Mouse (Mus musculus): ENCODE data around the gene Eipr1.

The Eipr1 gene

GRCm38 (mm10) chr12:28829502-28829901 lies 77.9 kb downstream of the Eipr1 start:
- DNase-seq: no peak

DNA sequence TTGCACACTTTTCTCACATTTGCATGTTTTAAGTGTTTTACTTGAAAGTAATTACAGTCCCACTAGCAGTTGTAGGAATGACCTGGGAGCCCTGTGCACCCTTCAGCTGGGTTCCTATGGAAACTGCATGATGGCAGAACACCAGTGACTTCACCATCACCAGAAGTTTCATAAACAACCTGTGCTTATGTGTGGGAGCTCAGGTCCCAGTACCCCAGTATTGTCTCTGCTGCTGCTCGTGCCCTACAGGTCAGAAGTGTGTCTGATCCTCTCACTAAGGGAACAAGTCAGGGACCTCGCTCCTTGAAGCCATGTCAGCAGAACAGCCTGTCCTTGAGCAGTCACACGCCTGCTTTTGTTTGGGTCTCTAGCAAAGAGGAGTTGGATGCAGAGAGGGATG lies 78.9 kb downstream of the Eipr1 start:
- no peak for DNase-seq

- DNase-seq: peak; percentile 25
Observed at GRCm38 (mm10) chr12:28831066-28831733, 79.6 kb downstream of the Eipr1 start.

- no peak for DNase-seq
Observed at GRCm38 (mm10) chr12:28834266-28834665, 82.7 kb downstream of the Eipr1 start.

- DNase-seq: no peak
Observed at GRCm38 (mm10) chr12:28835683-28836082, 84.1 kb downstream of the Eipr1 start.

DNA sequence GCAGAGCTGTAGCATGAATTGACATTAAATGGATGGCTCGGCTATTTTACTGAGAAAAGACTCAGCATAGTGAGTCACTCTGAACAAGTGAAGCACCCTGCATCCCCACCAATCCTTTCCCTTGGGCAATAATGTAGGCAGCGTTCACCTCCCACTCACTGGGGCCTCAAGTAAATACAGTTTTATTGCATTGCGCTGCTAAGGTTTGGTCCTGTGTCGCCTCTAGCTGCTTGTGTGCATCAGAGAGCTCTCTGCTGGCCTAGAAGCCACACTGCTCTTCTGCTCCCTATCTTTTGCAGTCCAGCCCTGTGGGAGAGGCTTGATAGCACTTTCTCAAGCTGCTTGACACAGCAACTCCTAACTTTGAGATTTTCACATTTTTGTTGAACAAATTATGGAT lies 86.7 kb downstream of the Eipr1 start:
- no peak for DNase-seq

- DNase-seq: no peak
Observed at GRCm38 (mm10) chr12:28838971-28839370, 87.4 kb downstream of the Eipr1 start.

- DNase-seq: no peak
Observed at GRCm38 (mm10) chr12:28841179-28841698, 89.6 kb downstream of the Eipr1 start.

GRCm38 (mm10) chr12:28845811-28846210 lies 94.2 kb downstream of the Eipr1 start:
- no peak for DNase-seq

GRCm38 (mm10) chr12:28847401-28847800 lies 95.8 kb downstream of the Eipr1 start:
- no peak for DNase-seq

GRCm38 (mm10) chr12:28848726-28849612 lies 97.4 kb downstream of the Eipr1 start:
- no peak for DNase-seq

- no peak for DNase-seq
Observed at GRCm38 (mm10) chr12:28859495-28860263, 108.1 kb downstream of the Eipr1 start.

DNA sequence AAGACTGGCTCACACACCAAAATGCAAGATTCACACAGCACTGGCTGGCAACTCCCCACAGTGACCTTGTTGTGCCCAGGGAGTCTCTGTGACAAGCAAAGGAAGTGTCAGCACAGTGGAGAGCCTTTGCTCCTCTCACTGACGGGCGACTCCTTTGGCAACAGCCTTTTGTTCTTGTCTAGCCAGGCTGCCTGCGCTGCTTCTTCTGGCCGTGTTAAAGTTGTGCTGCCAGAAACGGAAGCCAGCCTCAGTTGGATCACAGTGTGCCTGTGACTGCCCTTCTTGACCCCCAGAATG lies 108.6 kb downstream of the Eipr1 start:
- no peak for DNase-seq

- no peak for DNase-seq
Observed at GRCm38 (mm10) chr12:28863260-28863659, 111.7 kb downstream of the Eipr1 start.

DNA sequence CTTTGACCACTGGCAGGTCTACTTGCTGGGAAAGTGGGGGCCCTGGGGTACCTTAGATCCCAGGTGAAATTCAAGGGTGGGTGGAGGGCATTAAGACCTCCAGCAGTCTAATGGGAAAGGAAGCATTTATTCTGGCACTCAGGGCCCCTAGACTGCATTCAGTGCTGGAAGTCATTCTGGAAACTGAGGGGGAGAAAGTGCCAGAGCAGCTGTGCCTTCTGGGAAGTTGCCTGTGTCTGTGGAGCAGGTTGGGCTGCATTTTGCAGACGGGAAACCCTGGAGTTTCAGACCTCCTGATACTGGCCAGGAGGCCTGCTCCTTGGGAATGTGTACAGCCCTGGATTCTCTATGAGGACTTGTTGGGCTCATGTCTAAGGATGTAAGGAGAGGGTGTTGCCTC lies 114.5 kb downstream of the Eipr1 start:
- DNase-seq: no peak

GRCm38 (mm10) chr12:28868794-28869193 lies 117.2 kb downstream of the Eipr1 start:
- no peak for DNase-seq

GRCm38 (mm10) chr12:28872271-28872670 lies 120.7 kb downstream of the Eipr1 start:
- DNase-seq: no peak

GRCm38 (mm10) chr12:28874781-28875251 lies 123.2 kb downstream of the Eipr1 start:
- no peak for DNase-seq

DNA sequence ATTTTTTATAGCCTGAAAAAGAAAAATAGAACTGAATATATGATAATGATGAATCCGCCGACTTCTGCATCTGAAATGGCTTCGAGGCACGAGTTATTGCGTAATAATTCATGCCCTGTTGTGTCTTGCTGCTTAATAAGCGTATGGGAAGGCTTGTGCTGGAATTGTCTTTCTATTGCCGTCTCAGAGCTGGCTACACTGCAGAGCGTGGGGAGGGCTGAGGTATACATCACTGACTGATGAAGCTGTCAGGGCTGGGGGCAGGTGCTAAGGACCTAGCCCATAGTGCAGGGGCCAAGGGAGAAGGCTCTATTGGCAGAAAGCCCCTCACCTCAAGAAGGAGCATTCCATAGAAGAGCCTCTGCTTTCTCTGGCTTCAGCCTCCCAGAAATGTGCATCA lies 123.9 kb downstream of the Eipr1 start:
- DNase-seq: no peak

DNA sequence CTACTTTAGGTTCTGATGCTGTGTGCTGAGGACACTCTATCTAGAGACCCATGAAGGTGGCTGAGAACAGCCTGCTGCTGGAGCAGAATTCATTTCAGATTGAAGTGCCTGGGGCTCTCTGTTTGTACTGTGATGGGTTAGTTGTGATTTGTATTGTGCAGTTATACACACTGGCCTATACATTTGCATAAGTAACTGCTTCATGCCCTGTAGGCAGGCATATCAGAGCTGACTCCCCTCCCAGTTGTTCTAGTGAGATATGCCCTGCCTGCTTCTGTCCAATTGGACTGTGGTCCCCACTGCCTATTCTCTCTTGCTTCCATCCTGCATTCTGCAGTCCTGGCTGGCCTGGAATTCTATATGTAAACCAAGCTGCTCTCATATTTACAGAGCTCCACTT lies 128.9 kb downstream of the Eipr1 start:
- no peak for DNase-seq

DNA sequence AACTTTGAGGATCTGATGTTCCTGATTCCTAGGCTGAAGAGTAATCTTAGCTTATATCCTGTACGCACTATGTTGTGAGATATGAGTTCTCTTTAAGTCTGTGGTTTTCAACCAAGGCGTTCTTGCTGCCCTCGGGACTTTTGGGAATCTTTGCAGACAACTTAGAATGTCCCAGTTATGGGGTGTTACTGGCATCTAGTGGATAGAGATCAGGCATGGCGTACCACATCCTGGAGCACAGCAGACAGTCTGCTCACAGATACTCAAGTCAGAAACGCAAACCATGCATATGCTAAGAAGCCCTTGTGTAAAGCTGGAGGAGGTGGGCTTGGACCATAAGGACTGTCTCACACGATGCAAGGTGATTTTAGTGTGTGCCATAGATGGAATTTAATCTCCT lies 136.1 kb downstream of the Eipr1 start:
- no peak for DNase-seq

DNA sequence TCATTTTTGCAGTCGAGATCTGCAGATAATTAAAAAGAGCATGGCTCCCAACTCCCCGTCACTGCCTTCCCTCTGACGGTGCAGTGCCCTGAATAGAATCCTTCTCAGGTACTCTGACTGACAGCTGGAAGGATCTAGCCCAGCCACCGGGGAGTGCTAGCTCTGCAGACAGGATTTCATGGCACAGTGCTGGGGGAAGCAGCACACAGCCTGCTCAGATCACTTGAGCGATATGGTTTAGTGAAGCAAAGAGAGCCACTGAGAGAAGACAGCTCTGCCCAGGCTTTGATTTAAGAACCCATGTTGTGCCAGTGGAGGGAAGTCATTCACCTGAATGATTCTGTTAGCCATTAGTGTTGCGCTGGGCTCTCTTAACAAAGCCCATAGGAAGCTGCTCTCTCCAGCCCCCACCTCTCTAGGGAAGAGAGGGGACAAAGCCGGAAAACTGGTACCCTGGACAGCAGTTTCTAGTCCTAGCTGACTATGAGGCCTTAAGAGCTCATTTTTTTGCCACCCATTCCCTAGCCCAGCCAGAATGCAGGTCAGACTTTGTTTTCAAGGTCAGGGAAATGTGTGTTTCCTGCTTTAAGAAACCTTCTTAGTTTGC lies 137.6 kb downstream of the Eipr1 start:
- DNase-seq: no peak

GRCm38 (mm10) chr12:28891523-28891922 lies 139.9 kb downstream of the Eipr1 start:
- no peak for DNase-seq
